Mouse (Mus musculus): ENCODE data around the gene Gpr135.

- TF ChIP-seq CTCF (IDR thresholded peaks at IDR 0.05; ENCODE audit: low read depth) (no peak), EP300 (IDR thresholded peaks at IDR 0.05; ENCODE audit: low read depth) (no peak)
Observed at GRCm38 (mm10) chr12:72115686-72116345, 44.9 kb upstream of the Gpr135 start.
